Mouse (Mus musculus) hindbrain, embryonic 14.5 days (tissue): ENCODE data around the gene Tmem163. TPM values are rescaled to one million over a fixed set of nuclear protein-coding genes. Genes with fewer than 3 reads are reported as not detected.
A peak's percentile ranks its signal among the peaks of the same experiment; 100 is the strongest.

Experiments used
- ATAC-seq: fragments of 200-750 bp; cut with Nextera tagmentation; 2 replicates; pipeline ENCODE4 v1.8.0; 2017; ENCODE audit warnings: moderate number of reproducible peaks, mild to moderate bottlenecking, moderate TSS enrichment, moderate library complexity; ENCODE audit not compliant: low FRiP score
- DNase-seq: peaks from one replicate; pipeline ENCODE4 v3.0.0-alpha.2; 2015; ENCODE audit warnings: low spot score
- H3K27ac ChIP-seq: fragments of 300-500 bp; sonication (generic); 2 replicates; pipeline ENCODE4 v1.5.1; 2014; ENCODE audit warnings: mild to moderate bottlenecking, moderate library complexity
- H3K27me3 ChIP-seq: fragments of 300-500 bp; sonication (generic); 2 replicates; pipeline ENCODE4 v1.6.1; 2014; ENCODE audit warnings: mild to moderate bottlenecking, low read length, mixed read lengths; ENCODE audit not compliant: control insufficient read depth, insufficient read depth
- H3K36me3 ChIP-seq: fragments of 300-500 bp; sonication (generic); replicated peaks from 2 replicates; pipeline ENCODE4 v1.6.1; 2014; ENCODE audit not compliant: control insufficient read depth, insufficient read depth
- H3K4me1 ChIP-seq: fragments of 300-500 bp; sonication (generic); replicated peaks from 2 replicates; pipeline ENCODE4 v1.6.1; 2014; ENCODE audit warnings: antibody characterized with exemption, low read length, mixed read lengths; ENCODE audit not compliant: control insufficient read depth, insufficient read depth
- H3K4me2 ChIP-seq: fragments of 300-500 bp; sonication (generic); replicated peaks from 2 replicates; pipeline ENCODE4 v1.6.1; 2014; ENCODE audit warnings: mild to moderate bottlenecking, moderate library complexity
- H3K4me3 ChIP-seq: fragments of 300-500 bp; sonication (generic); replicated peaks from 2 replicates; pipeline ENCODE4 v1.5.1; 2014; ENCODE audit warnings: mild to moderate bottlenecking, low read length
- H3K9ac ChIP-seq: fragments of 300-500 bp; sonication (generic); 2 replicates; pipeline ENCODE4 v1.6.1; 2014
- H3K9me3 ChIP-seq: fragments of 300-500 bp; sonication (generic); 2 replicates; pipeline ENCODE4 v1.6.1; 2016; ENCODE audit warnings: low read length; ENCODE audit not compliant: control insufficient read depth
- WGBS: fragments of 180-500 bp; shearing (Covaris S2); extraction: QIAGEN DNeasy Blood & Tissue Kit; methylation state at CpG from one replicate; pipeline ENCODE4 v1.1.7; 2014; 5-methylcytosine and 5-hydroxymethylcytosine counted together
- polyA plus RNA-seq: library from polyadenylated mRNA; unstranded; fragments of >200 nt; fragmentation: Nextera tagmentation; extraction: Ambion mirVana; gene quantifications from 2 replicates; pipeline ENCODE4 v1.2.1, GENCODE M21; 2014

The Tmem163 gene
- polyA plus RNA-seq, 1 experiment from 2014 or later, result 55.6 TPM

DNA sequence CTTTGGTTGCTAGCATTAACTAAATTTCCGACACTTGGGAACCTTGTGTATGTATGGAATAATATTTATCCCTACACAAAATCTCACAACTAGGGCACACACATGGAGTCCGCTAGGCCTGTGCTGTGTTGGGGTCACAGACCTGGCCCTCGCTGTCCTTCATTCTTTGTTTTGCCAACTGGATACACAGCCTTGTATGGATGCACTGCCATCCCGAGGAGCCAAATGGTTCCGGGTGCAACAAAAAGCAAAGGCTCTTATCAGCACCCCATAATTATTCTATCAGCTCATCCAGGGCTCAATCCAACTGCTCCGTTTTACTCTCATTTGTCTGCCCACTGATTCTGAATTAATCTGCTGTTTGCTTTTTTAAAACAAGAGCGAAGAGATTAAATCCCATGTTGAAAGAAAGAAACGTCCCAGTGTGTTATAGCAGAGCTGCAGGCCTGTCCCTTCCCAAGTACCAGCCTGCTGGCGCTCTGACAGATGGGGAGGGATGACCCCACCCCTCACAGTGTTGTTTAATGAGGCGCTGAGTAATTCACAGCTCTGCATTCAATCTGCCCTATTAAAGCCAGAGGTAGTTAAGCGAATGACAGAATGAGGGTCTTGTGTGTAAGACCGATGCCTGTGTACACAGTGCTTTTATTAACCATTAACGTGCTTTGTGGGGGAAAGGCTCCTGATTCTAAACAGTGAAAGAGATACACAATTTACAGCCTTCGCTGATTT is 148.3 kb downstream of the Tmem163 start:
- no peak overlapping the region; the same call in 1 of the 2 replicates for H3K9ac ChIP-seq
- peak overlapping the region; percentile 8; the same call in 1 of the 2 replicates for H3K4me2 ChIP-seq

DNA sequence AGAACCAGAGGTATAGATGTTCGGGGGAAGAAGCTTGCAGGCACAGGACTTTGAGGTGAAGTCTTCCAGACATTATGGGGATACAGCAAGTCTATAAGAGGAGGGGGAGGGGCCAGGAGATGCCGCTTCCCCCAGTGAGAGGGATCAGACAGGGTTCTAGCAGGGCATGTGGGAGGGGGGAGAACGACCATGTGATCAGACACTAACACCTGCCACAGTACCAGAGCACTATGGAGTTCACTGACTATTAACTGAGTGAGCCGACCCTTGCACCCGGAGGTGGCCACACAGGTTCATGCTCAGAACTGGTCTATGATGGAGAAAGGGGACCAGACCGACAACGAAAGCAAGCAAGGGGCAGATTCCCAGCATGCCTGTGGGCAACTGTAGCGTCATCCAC is 156.0 kb downstream of the Tmem163 start:
- no peak for ATAC-seq
- Histone ChIP-seq H3K27me3 (peaks cover 14% of the 10 kb centered on the region; the same call in 1 of the 2 replicates), H3K9me3 (no peaks in the 10 kb centered on the region), H3K4me3 (no peak overlapping the region), H3K27ac (no peak overlapping the region), H3K4me1 (no peaks in the 10 kb centered on the region), H3K36me3 (no peaks in the 10 kb centered on the region), H3K9ac (no peak overlapping the region), H3K4me2 (no peak overlapping the region)
- WGBS, result 83% methylated on average over 8 of the region's 8 CpGs
- DNase-seq, result no peak

More for the DNA sequence above, 148.3 kb downstream of the Tmem163 start:
- 19% methylated on average over 14 of the region's 14 CpGs for WGBS
- DNase-seq (peak; percentile 68), ATAC-seq (peak; percentile 90)
- no peak overlapping the region for H3K4me3 ChIP-seq
- peaks cover 31% of the 10 kb centered on the region for H3K4me1 ChIP-seq
- H3K36me3 ChIP-seq, result no peaks in the 10 kb centered on the region
- peaks cover 16% of the 10 kb centered on the region; the same call in 1 of the 2 replicates for H3K27me3 ChIP-seq
- peak overlapping the region; percentile 53 for H3K27ac ChIP-seq
- no peaks in the 10 kb centered on the region for H3K9me3 ChIP-seq

DNA sequence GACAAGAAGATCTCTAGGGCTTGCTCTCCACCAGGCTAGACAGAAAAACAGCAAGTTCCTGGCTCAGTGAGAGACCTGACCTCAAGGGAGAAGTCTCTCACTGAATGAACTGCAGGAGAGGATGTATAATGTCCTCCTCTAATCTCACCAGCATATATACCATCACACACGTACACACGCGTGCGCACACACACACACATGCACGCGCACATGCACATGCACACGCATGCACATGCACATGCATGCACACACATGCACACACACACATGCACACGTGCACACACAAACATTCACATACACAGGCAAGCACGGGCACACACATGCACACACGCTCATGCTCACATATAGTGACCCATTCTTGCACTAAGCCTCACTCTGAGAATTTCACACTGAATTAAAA is 164.5 kb downstream of the Tmem163 start:
- no peak overlapping the region for H3K4me3 ChIP-seq

GRCm38 (mm10) chr1:127514479-127514878 is 164.9 kb downstream of the Tmem163 start:
- DNase-seq, result no peak
- H3K9ac ChIP-seq, result no peak overlapping the region
- no peaks in the 10 kb centered on the region for H3K36me3 ChIP-seq
- H3K4me1 ChIP-seq, result no peaks in the 10 kb centered on the region
- no peaks in the 10 kb centered on the region for H3K27me3 ChIP-seq
- H3K9me3 ChIP-seq, result peaks cover 5% of the 10 kb centered on the region; the same call in 1 of the 2 replicates
- no peak overlapping the region for H3K4me3 ChIP-seq
- no peak overlapping the region for H3K4me2 ChIP-seq
- WGBS, result 79% methylated on average over 3 of the region's 3 CpGs
- no peak for ATAC-seq
- H3K27ac ChIP-seq, result no peak overlapping the region

More for the DNA sequence above, 164.5 kb downstream of the Tmem163 start:
- no peaks in the 10 kb centered on the region for H3K36me3 ChIP-seq
- no peak for DNase-seq
- H3K9ac ChIP-seq, result no peak overlapping the region
- H3K4me2 ChIP-seq, result no peak overlapping the region
- no peak overlapping the region for H3K27ac ChIP-seq
- peaks cover 5% of the 10 kb centered on the region; the same call in 1 of the 2 replicates for H3K9me3 ChIP-seq
- H3K27me3 ChIP-seq, result no peaks in the 10 kb centered on the region
- H3K4me1 ChIP-seq, result no peaks in the 10 kb centered on the region
- 98% methylated on average over 10 of the region's 10 CpGs for WGBS
- no peak for ATAC-seq

- no peaks in the 10 kb centered on the region for H3K36me3 ChIP-seq
- 96% methylated on average over 3 of the region's 3 CpGs for WGBS
- H3K9ac ChIP-seq, result no peak overlapping the region
- DNase-seq (no peak), ATAC-seq (no peak)
- no peak overlapping the region for H3K4me3 ChIP-seq
- peaks cover 5% of the 10 kb centered on the region; the same call in 1 of the 2 replicates for H3K9me3 ChIP-seq
- H3K27me3 ChIP-seq, result no peaks in the 10 kb centered on the region
- peaks cover 6% of the 10 kb centered on the region; the same call in 1 of the 2 replicates for H3K4me1 ChIP-seq
- no peak overlapping the region for H3K27ac ChIP-seq
- no peak overlapping the region for H3K4me2 ChIP-seq
These were observed 165.7 kb downstream of the Tmem163 start for GRCm38 (mm10) chr1:127513664-127514063.

DNA sequence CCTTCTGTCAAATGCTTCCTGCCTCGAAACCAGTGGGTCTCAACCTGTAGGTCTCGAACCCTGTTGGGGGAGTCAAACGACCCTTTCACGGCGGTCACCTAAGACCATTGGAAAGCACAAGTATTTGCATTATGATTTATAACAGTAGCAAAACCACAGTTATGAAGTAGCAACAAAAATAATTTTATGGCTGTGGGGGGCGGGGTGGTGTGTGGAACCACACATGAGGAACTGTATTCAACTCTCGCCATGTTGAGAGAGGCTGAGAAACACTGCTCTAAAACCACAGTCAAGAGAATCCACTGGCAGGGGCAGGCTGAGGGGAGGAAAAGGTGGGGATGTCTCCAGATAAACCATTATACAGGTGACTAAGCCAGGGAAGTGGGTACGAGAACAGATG is 166.2 kb downstream of the Tmem163 start:
- Histone ChIP-seq H3K27ac (no peak overlapping the region), H3K9me3 (peaks cover 5% of the 10 kb centered on the region; the same call in 1 of the 2 replicates), H3K4me3 (no peak overlapping the region), H3K27me3 (no peaks in the 10 kb centered on the region), H3K9ac (no peak overlapping the region), H3K4me1 (peaks cover 10% of the 10 kb centered on the region; the same call in 1 of the 2 replicates), H3K36me3 (no peaks in the 10 kb centered on the region), H3K4me2 (no peak overlapping the region)
- DNase-seq (no peak), ATAC-seq (no peak)
- WGBS, result 90% methylated on average over 8 of the region's 8 CpGs

- no peak overlapping the region for H3K27ac ChIP-seq
These were observed 166.6 kb downstream of the Tmem163 start for GRCm38 (mm10) chr1:127512709-127513108.

DNA sequence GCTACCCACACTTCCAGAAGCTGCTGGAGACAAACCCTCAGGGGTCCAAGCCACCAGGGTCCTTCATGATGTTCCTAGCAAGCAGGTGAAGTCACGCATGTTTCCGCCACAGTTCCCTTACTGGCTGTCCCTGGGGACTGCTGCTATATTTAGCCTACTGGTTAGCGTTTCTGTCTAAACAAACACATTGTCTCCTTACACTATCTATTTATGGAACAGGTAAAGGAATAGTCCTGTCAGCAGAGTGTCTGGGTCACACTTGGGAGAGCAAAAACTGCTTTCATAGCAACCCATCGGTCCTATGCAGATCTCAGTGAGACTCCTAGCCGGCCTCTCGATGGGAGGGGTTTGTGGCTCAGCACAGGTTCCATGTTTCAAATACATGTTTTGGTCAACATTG is 168.0 kb downstream of the Tmem163 start:
- no peak for ATAC-seq
- WGBS, result 79% methylated on average over 6 of the region's 6 CpGs

More at GRCm38 (mm10) chr1:127512709-127513108, 166.6 kb downstream of the Tmem163 start:
- no peaks in the 10 kb centered on the region for H3K36me3 ChIP-seq
- no peak overlapping the region for H3K9ac ChIP-seq
- peaks cover 15% of the 10 kb centered on the region; the same call in 1 of the 2 replicates for H3K4me1 ChIP-seq
- WGBS, result 89% methylated on average over 6 of the region's 6 CpGs
- no peaks in the 10 kb centered on the region for H3K27me3 ChIP-seq
- H3K4me3 ChIP-seq, result no peak overlapping the region
- ATAC-seq (no peak), DNase-seq (no peak)
- H3K4me2 ChIP-seq, result no peak overlapping the region
- peaks cover 5% of the 10 kb centered on the region; the same call in 1 of the 2 replicates for H3K9me3 ChIP-seq

DNA sequence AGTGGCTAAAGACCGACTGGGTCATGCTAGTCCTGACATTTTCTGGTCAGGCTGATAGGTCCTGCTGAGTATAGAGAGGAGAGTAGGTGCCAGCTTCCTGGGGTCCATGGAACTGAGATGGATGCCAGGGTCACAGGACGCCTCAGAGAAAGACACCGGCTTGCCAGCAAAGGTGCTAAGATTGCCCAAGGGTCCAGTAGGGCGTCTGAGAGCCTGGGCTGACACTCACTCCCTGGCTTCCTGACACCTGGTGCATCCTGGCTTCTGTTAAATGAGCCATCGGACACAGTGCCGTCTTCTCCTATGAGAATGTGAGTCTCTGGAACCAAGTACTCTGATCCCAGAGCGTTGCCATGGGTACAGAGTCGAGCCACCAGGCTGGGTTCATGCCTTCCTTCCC is 170.4 kb downstream of the Tmem163 start:
- Histone ChIP-seq H3K27ac (peak overlapping the region; percentile 74), H3K36me3 (no peaks in the 10 kb centered on the region), H3K9ac (no peak overlapping the region), H3K4me3 (no peak overlapping the region), H3K27me3 (no peaks in the 10 kb centered on the region), H3K9me3 (no peaks in the 10 kb centered on the region), H3K4me1 (peaks cover 23% of the 10 kb centered on the region; the same call in 1 of the 2 replicates), H3K4me2 (no peak overlapping the region)
- ATAC-seq, result no peak; the same call in 1 of the 2 replicates
- DNase-seq, result no peak
- 64% methylated on average over 8 of the region's 8 CpGs for WGBS

More for the DNA sequence above, 168.0 kb downstream of the Tmem163 start:
- H3K36me3 ChIP-seq, result no peaks in the 10 kb centered on the region
- H3K27ac ChIP-seq, result no peak overlapping the region
- no peak for DNase-seq
- no peak overlapping the region for H3K9ac ChIP-seq
- no peaks in the 10 kb centered on the region for H3K27me3 ChIP-seq
- peaks cover 23% of the 10 kb centered on the region; the same call in 1 of the 2 replicates for H3K4me1 ChIP-seq
- H3K4me2 ChIP-seq, result no peak overlapping the region
- no peak overlapping the region for H3K4me3 ChIP-seq
- peaks cover 5% of the 10 kb centered on the region; the same call in 1 of the 2 replicates for H3K9me3 ChIP-seq
